Mouse (Mus musculus) midbrain, embryonic 16.5 days (tissue): ENCODE data around the gene Gm6592. TPM values are rescaled to one million over a fixed set of nuclear protein-coding genes. Genes with fewer than 3 reads are reported as not detected.
A peak's percentile ranks its signal among the peaks of the same experiment; 100 is the strongest.
"Not testable (repeated sequence)": the region's sequence is repeated elsewhere in the genome, so short reads cannot be mapped to it uniquely, and the experiment has no call there.

Experiments used
- ATAC-seq: fragments of 200-750 bp; cut with Nextera tagmentation; 2 replicates; pipeline ENCODE4 v1.8.0; 2017; ENCODE audit warnings: moderate TSS enrichment
- H3K27ac ChIP-seq: fragments of 300-500 bp; sonication (generic); 2 replicates; pipeline ENCODE4 v1.5.1; 2014; ENCODE audit warnings: mild to moderate bottlenecking, low read length, mixed read lengths
- H3K27me3 ChIP-seq: fragments of 300-500 bp; sonication (generic); 2 replicates; pipeline ENCODE4 v1.6.1; 2014; ENCODE audit warnings: low read depth, low read length, mixed read lengths; ENCODE audit not compliant: control insufficient read depth, insufficient read depth
- H3K36me3 ChIP-seq: fragments of 300-500 bp; sonication (generic); 2 replicates; pipeline ENCODE4 v1.6.1; 2014; ENCODE audit warnings: mild to moderate bottlenecking, low read length, moderate library complexity, mixed read lengths; ENCODE audit not compliant: control insufficient read depth, insufficient read depth
- H3K4me1 ChIP-seq: fragments of 300-500 bp; sonication (generic); 2 replicates; pipeline ENCODE4 v1.6.1; 2014; ENCODE audit warnings: mild to moderate bottlenecking, low read length, mixed read lengths; ENCODE audit not compliant: control insufficient read depth, insufficient read depth
- H3K4me2 ChIP-seq: fragments of 300-500 bp; sonication (generic); 2 replicates; pipeline ENCODE4 v1.6.1; 2014; ENCODE audit warnings: mild to moderate bottlenecking, low read length, mixed read lengths
- H3K4me3 ChIP-seq: fragments of 300-500 bp; sonication (generic); 2 replicates; pipeline ENCODE4 v1.5.1; 2014; ENCODE audit warnings: low read depth, mild to moderate bottlenecking, low read length, moderate library complexity, mixed read lengths
- H3K9ac ChIP-seq: fragments of 300-500 bp; sonication (generic); 2 replicates; pipeline ENCODE4 v1.6.1; 2014; ENCODE audit warnings: low read depth, low read length, mixed read lengths
- H3K9me3 ChIP-seq: fragments of 300-500 bp; sonication (generic); replicated peaks from 2 replicates; pipeline ENCODE4 v1.6.1; 2014; ENCODE audit warnings: mild to moderate bottlenecking, low read length, mixed read lengths; ENCODE audit not compliant: control insufficient read depth, poor library complexity, severe bottlenecking
- WGBS: fragments of 180-500 bp; shearing (Covaris S2); extraction: QIAGEN DNeasy Blood & Tissue Kit; methylation state at CpG from one replicate; pipeline ENCODE4 v1.1.7; 2014; 5-methylcytosine and 5-hydroxymethylcytosine counted together
- polyA plus RNA-seq: library from polyadenylated mRNA; unstranded; fragments of >200 nt; fragmentation: Nextera tagmentation; extraction: Ambion mirVana; gene quantifications from 2 replicates; pipeline ENCODE4 v1.2.1, GENCODE M21; 2015

The Gm6592 gene
- polyA plus RNA-seq: not detected in 2 replicates

GRCm38 (mm10) chrX:8843694-8844093, at the start of gene Gm6592:
Gene Gm6592 (plus strand): TSS chrX:8843994.
- no peak within 1 kb of the TSS for H3K4me2 ChIP-seq
- H3K36me3 ChIP-seq: no peaks in the 10 kb centered on the region
- WGBS: 63% methylated on average over 1 of the region's 1 CpGs
- no peak within 1 kb of the TSS for H3K9ac ChIP-seq
- no peaks in the 10 kb centered on the region for H3K9me3 ChIP-seq
- no peak within 1 kb of the TSS for H3K27ac ChIP-seq
- no peaks in the 10 kb centered on the region for H3K4me1 ChIP-seq
- ATAC-seq: no peak
- no peaks in the 10 kb centered on the region for H3K27me3 ChIP-seq
- H3K4me3 ChIP-seq: no peak within 1 kb of the TSS

- H3K36me3 ChIP-seq, H3K9me3 ChIP-seq, H3K4me2 ChIP-seq, H3K4me3 ChIP-seq, H3K27me3 ChIP-seq, H3K9ac ChIP-seq, H3K4me1 ChIP-seq, H3K27ac ChIP-seq, ATAC-seq: not testable (repeated sequence)
- WGBS: 82% methylated on average over 4 of the region's 4 CpGs
Observed at GRCm38 (mm10) chrX:8803391-8803790, 40.4 kb upstream of the Gm6592 start, which contains the start of gene Ssxb5. Gene Ssxb5 (plus strand): TSS chrX:8803691.

GRCm38 (mm10) chrX:8832043-8832442, 11.8 kb upstream of the Gm6592 start:
- Histone ChIP-seq H3K9ac (no peak overlapping the region), H3K9me3 (no peaks in the 10 kb centered on the region), H3K27me3 (no peaks in the 10 kb centered on the region), H3K4me1 (no peaks in the 10 kb centered on the region), H3K36me3 (no peaks in the 10 kb centered on the region), H3K4me2 (no peak overlapping the region), H3K4me3 (no peak overlapping the region), H3K27ac (no peak overlapping the region)
- no peak for ATAC-seq

- Histone ChIP-seq H3K27ac (no peak overlapping the region), H3K9ac (no peak overlapping the region), H3K4me2 (no peak overlapping the region), H3K4me3 (no peak overlapping the region), H3K9me3 (no peaks in the 10 kb centered on the region), H3K36me3 (no peaks in the 10 kb centered on the region), H3K27me3 (no peaks in the 10 kb centered on the region), H3K4me1 (no peaks in the 10 kb centered on the region)
- WGBS: 93% methylated on average over 10 of the region's 10 CpGs
- ATAC-seq: no peak
Observed at GRCm38 (mm10) chrX:8852486-8852885, 8.7 kb downstream of the Gm6592 start.

GRCm38 (mm10) chrX:8864331-8864730, 20.5 kb downstream of the Gm6592 start:
- H3K9me3 ChIP-seq, H3K4me3 ChIP-seq, H3K27me3 ChIP-seq, H3K36me3 ChIP-seq, H3K4me2 ChIP-seq, H3K27ac ChIP-seq, H3K4me1 ChIP-seq, H3K9ac ChIP-seq: not testable (repeated sequence)
- ATAC-seq: peak; percentile 76
- WGBS: 3% methylated on average over 3 of the region's 3 CpGs

- H3K4me1 ChIP-seq, H3K27ac ChIP-seq, H3K4me3 ChIP-seq, H3K9ac ChIP-seq, ATAC-seq, H3K27me3 ChIP-seq, H3K9me3 ChIP-seq, H3K4me2 ChIP-seq, H3K36me3 ChIP-seq: not testable (repeated sequence)
- 84% methylated on average over 3 of the region's 4 CpGs for WGBS
Observed at GRCm38 (mm10) chrX:8873953-8874352, 30.2 kb downstream of the Gm6592 start, which contains the start of gene Gm5751. Gene Gm5751 (plus strand): TSS chrX:8874253.

- H3K4me2 ChIP-seq: no peak overlapping the region
- no peak overlapping the region for H3K4me3 ChIP-seq
- no peaks in the 10 kb centered on the region for H3K4me1 ChIP-seq
- H3K9ac ChIP-seq: no peak overlapping the region
- no peaks in the 10 kb centered on the region for H3K9me3 ChIP-seq
- no peak overlapping the region for H3K27ac ChIP-seq
- WGBS: 58% methylated on average over 4 of the region's 4 CpGs
- H3K27me3 ChIP-seq: no peaks in the 10 kb centered on the region
- ATAC-seq: no peak
- no peaks in the 10 kb centered on the region for H3K36me3 ChIP-seq
Observed at GRCm38 (mm10) chrX:8884336-8884735, 40.5 kb downstream of the Gm6592 start.

GRCm38 (mm10) chrX:8891975-8892342, 48.2 kb downstream of the Gm6592 start:
- H3K4me3 ChIP-seq: peak overlapping the region; percentile 61
- peak overlapping the region; percentile 66 for H3K4me2 ChIP-seq
- H3K27me3 ChIP-seq: no peaks in the 10 kb centered on the region
- peak overlapping the region; percentile 85 for H3K9ac ChIP-seq
- no peaks in the 10 kb centered on the region for H3K9me3 ChIP-seq
- H3K36me3 ChIP-seq: no peaks in the 10 kb centered on the region
- H3K4me1 ChIP-seq: peaks cover 7% of the 10 kb centered on the region
- ATAC-seq: peak; percentile 62
- WGBS: 26% methylated on average over 4 of the region's 9 CpGs
- H3K27ac ChIP-seq: peak overlapping the region; percentile 90

- Histone ChIP-seq H3K36me3 (no peaks in the 10 kb centered on the region), H3K4me2 (peak within 1 kb of the TSS; percentile 66), H3K4me1 (peaks cover 7% of the 10 kb centered on the region), H3K9me3 (no peaks in the 10 kb centered on the region), H3K27me3 (no peaks in the 10 kb centered on the region), H3K9ac (peak within 1 kb of the TSS; percentile 85), H3K4me3 (peak within 1 kb of the TSS; percentile 61), H3K27ac (peak within 1 kb of the TSS; percentile 90)
- peak; percentile 92 for ATAC-seq
- WGBS: 23% methylated on average over 40 of the region's 95 CpGs
Observed at GRCm38 (mm10) chrX:8892343-8893155, 48.8 kb downstream of the Gm6592 start, which contains the start of gene B630019K06Rik. Gene B630019K06Rik (plus strand): TSS chrX:8892382.
